Mouse (Mus musculus): ENCODE measurements at regions not wholly inside any gene's neighbourhood (a gene's known extent, or its start where the extent isn't known, plus 50 kb on each side); places are given as distances from the start of the nearest gene placed in this dataset.

DNA sequence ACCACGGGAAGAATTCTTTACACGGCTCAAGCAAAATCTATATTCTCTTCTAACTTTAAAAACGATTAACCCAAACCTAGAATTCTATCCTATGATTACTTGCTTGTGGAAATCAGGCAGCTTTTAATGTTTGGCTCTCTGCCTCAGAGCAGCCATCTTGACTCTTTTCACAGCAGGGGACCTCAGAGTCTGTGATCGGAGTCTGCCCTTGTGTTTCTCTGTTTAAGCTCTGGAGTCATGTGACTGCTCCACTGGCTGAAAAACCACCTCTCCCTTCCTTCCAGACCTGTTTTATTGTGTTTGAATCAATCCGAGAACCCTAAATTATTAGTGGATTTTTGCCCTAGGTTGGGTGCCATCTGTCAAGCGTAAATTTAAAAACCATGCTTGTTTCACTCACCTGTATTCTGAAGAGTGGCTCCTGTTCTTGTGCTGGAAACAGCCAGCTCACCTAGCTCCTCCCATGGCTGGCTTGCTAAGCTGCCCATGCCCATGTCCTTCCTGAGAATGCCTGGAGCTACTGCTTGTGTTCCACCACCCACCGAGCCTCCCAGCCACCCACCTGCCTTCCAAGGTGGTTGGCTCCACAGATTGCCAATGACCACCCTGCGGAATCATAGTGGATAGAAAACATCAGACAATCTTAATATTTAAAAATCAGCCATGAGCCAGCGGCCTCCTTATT is 62.6 kb downstream of the Perp start:
- no peak overlapping the region for H3K27ac ChIP-seq (ENCODE audit: low read depth, low read length)
- no peaks in the 10 kb centered on the region for H3K36me3 ChIP-seq (ENCODE audit: control insufficient read depth, insufficient read depth, low read length)
- WGBS, result 90% methylated on average over 9 of the region's 9 CpGs
- H3K4me3 ChIP-seq (ENCODE audit: low read length), result no peak overlapping the region
- H3K9ac ChIP-seq (ENCODE audit: low read depth, low read length), result no peak overlapping the region
- no peaks in the 10 kb centered on the region for H3K4me1 ChIP-seq (ENCODE audit: control insufficient read depth, insufficient read depth, low read length)
- no peaks in the 10 kb centered on the region for H3K27me3 ChIP-seq (ENCODE audit: control insufficient read depth, insufficient read depth, low read length)
- H3K9me3 ChIP-seq (ENCODE audit: control insufficient read depth, low read length), result no peaks in the 10 kb centered on the region
- ATAC-seq (ENCODE audit: low FRiP score, low TSS enrichment), result no peak
- no peak overlapping the region for H3K4me2 ChIP-seq (replicated peaks; ENCODE audit: low read depth, low read length)

DNA sequence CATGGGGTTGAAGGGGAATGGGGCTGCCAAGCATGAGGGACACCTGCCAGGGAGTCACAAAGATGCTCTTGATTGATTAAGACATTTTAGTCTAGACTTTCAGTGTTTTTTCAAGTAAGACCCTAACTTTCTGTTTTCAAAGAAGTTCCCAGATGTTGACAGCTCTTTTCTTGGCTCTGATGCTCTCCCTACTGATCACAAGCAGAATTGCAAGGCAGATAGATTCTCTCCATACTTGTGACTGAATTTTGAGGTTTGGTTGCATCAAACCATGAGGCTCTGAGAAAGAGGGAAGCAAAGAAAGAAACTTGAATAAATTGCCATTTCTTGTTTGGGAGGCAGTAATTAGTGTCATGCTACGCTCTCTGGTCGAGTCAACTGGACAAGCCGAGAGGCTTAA is 64.5 kb downstream of the Perp start:
- Histone ChIP-seq H3K9me3 (ENCODE audit: control insufficient read depth, low read length) (no peaks in the 10 kb centered on the region), H3K36me3 (ENCODE audit: control insufficient read depth, insufficient read depth, low read length) (no peaks in the 10 kb centered on the region), H3K9ac (ENCODE audit: low read depth, low read length) (no peak overlapping the region), H3K27ac (ENCODE audit: low read depth, low read length) (no peak overlapping the region), H3K4me3 (ENCODE audit: low read length) (no peak overlapping the region), H3K27me3 (ENCODE audit: control insufficient read depth, insufficient read depth, low read length) (no peaks in the 10 kb centered on the region), H3K4me1 (ENCODE audit: control insufficient read depth, insufficient read depth, low read length) (no peaks in the 10 kb centered on the region), H3K4me2 (replicated peaks; ENCODE audit: low read depth, low read length) (no peak overlapping the region)
- ATAC-seq (ENCODE audit: low FRiP score, low TSS enrichment), result no peak
- 87% methylated on average over 3 of the region's 3 CpGs for WGBS

DNA sequence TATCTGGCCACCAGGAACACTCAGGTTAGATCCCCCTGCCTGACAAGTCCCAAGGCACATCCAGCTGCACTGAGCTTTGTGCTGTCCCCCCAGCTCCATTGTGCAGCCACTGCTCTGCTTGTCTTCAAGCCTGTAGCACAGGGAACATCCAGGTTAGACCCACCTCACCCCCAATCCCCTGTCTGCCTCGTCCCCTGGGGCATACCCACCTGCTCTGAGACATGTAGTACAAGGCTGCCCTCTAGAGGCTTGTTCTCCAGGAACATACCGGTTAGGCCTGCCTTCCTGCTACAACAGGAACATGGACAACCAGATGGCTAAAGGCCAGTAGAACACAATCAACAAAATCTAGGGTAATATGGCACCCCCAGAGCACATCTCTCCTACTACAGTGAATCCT is 66.1 kb downstream of the Perp start:
- Histone ChIP-seq H3K4me3 (ENCODE audit: low read length) (no peak overlapping the region), H3K4me1 (ENCODE audit: control insufficient read depth, insufficient read depth, low read length) (no peaks in the 10 kb centered on the region), H3K9me3 (ENCODE audit: control insufficient read depth, low read length) (no peaks in the 10 kb centered on the region), H3K9ac (ENCODE audit: low read depth, low read length) (no peak overlapping the region), H3K4me2 (replicated peaks; ENCODE audit: low read depth, low read length) (no peak overlapping the region), H3K36me3 (ENCODE audit: control insufficient read depth, insufficient read depth, low read length) (no peaks in the 10 kb centered on the region), H3K27me3 (ENCODE audit: control insufficient read depth, insufficient read depth, low read length) (no peaks in the 10 kb centered on the region), H3K27ac (ENCODE audit: low read depth, low read length) (no peak overlapping the region)
- 9% methylated on average over 2 of the region's 2 CpGs for WGBS
- ATAC-seq (ENCODE audit: low FRiP score, low TSS enrichment), result 0 out of 2 replicates have a peak, but pooled peaks have one; percentile 24

DNA sequence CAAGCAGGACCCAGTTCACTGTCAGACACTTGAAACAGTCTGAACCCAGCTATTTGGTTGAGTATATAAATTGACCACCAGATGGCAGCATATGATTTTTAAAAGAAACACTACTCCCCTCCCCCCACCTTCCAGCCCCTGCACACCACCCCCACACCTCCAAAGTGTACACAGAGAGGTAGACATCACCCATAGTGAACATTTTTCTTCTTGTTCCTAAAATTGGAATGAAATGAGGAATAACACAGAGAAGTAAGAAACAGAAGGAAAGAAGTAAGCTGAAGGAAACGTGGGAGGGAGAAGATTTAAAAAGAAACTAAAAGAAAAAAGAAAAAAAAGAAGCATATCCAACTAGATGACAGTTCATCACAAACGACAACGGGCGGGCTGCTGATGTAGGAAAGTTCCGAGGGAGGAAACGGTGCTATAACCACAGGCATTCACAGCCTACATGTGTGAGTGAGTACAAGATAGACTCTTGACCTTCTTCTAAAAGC is 72.3 kb downstream of the Perp start:
- Histone ChIP-seq H3K4me3 (ENCODE audit: low read length) (no peak overlapping the region), H3K36me3 (ENCODE audit: control insufficient read depth, insufficient read depth, low read length) (no peaks in the 10 kb centered on the region), H3K4me1 (ENCODE audit: control insufficient read depth, insufficient read depth, low read length) (no peaks in the 10 kb centered on the region), H3K9me3 (ENCODE audit: control insufficient read depth, low read length) (no peaks in the 10 kb centered on the region), H3K4me2 (replicated peaks; ENCODE audit: low read depth, low read length) (no peak overlapping the region), H3K27me3 (ENCODE audit: control insufficient read depth, insufficient read depth, low read length) (no peaks in the 10 kb centered on the region), H3K9ac (ENCODE audit: low read depth, low read length) (no peak overlapping the region), H3K27ac (ENCODE audit: low read depth, low read length) (no peak overlapping the region)
- 47% methylated on average over 6 of the region's 6 CpGs for WGBS
- peak; percentile 84; the same call in 1 of the 2 replicates for ATAC-seq (ENCODE audit: low FRiP score, low TSS enrichment)

DNA sequence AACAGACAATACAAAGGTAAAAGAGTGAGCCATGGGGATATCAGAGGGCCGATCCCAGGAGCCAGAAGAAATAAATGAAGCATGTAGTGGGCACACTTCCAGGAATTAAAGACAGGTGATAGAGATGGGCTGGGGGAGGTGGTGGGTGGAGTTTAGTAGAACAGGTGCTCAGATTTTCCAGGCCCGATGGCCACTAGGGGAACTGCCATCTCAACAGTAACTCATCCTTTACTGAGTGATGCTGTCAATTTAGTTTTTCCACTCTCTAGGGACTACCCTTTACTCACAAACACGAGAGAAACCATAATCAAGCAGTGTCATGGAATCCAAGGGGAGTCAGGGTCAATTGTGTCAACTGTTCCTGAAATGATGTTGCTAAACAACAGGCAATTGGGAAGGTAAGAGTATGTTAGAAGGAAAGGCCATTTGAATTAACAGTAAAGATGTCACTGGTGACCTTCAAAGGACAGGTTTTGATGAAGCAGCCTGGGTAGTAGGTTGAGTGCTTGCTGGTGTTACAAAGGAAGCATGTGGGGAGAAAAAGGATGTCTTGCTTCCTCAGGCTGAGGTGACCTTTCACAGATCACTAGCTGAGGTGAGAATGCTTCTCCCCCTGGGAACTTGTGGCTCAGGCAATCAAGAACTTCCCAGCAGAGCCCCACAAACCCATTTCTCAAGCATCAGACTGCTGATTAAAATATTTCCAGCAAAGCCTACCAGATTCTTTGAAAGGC is 78.4 kb downstream of the Perp start:
- ATAC-seq (ENCODE audit: low FRiP score, low TSS enrichment), result no peak
- H3K27me3 ChIP-seq (ENCODE audit: control insufficient read depth, insufficient read depth, low read length), result no peaks in the 10 kb centered on the region
- 72% methylated on average over 3 of the region's 3 CpGs for WGBS
- H3K27ac ChIP-seq (ENCODE audit: low read depth, low read length), result no peak overlapping the region
- no peak overlapping the region for H3K4me2 ChIP-seq (replicated peaks; ENCODE audit: low read depth, low read length)
- H3K4me3 ChIP-seq (ENCODE audit: low read length), result no peak overlapping the region
- H3K9me3 ChIP-seq (ENCODE audit: control insufficient read depth, low read length), result no peaks in the 10 kb centered on the region
- H3K4me1 ChIP-seq (ENCODE audit: control insufficient read depth, insufficient read depth, low read length), result no peaks in the 10 kb centered on the region
- H3K9ac ChIP-seq (ENCODE audit: low read depth, low read length), result no peak overlapping the region
- no peaks in the 10 kb centered on the region for H3K36me3 ChIP-seq (ENCODE audit: control insufficient read depth, insufficient read depth, low read length)

DNA sequence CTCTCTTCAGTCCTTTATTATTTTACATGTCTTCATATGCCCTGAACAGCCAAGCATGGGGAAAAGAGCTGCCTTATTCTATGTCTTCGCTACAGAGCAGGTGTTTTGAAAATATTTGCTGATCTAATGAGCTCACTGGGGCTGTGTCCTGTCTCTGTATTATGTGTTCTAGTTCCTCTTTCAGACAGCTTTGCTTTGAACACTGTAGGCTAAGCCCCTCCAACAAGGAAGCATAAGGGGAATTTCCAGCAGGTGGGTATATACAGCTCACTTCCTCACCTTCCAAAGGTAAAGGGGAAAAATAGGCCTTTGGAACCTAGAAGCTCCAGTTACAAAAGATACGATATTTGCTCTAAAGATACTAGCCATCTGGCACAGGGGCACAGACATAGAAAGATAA is 83.0 kb downstream of the Perp start:
- H3K4me3 ChIP-seq (ENCODE audit: low read length), result no peak overlapping the region
- no peak overlapping the region for H3K4me2 ChIP-seq (replicated peaks; ENCODE audit: low read depth, low read length)
- H3K9ac ChIP-seq (ENCODE audit: low read depth, low read length), result no peak overlapping the region
- H3K9me3 ChIP-seq (ENCODE audit: control insufficient read depth, low read length), result no peaks in the 10 kb centered on the region
- no peak for ATAC-seq (ENCODE audit: low FRiP score, low TSS enrichment)
- no peaks in the 10 kb centered on the region for H3K36me3 ChIP-seq (ENCODE audit: control insufficient read depth, insufficient read depth, low read length)
- no peaks in the 10 kb centered on the region for H3K27me3 ChIP-seq (ENCODE audit: control insufficient read depth, insufficient read depth, low read length)
- no peaks in the 10 kb centered on the region for H3K4me1 ChIP-seq (ENCODE audit: control insufficient read depth, insufficient read depth, low read length)
- 87% methylated on average over 2 of the region's 2 CpGs for WGBS
- no peak overlapping the region for H3K27ac ChIP-seq (ENCODE audit: low read depth, low read length)

DNA sequence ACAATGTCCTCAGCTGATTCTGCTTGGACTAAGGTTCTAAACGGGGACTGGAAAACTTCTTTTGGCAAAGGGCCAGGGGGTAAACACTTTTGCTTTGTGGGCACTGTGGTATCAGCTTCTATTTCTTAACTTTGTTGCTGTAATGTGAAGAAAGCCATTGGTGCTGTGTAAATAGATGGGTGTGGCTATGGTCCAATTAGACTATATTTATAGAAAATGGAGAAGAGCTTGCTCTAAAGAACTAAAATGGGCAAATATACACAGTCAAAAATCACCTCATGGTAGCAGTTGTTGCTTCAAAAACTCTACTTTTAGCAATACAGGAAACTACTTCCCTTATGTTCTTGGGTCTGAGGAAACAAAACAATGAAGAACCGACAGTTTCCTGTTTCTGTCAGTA is 84.1 kb downstream of the Tnfaip3 start:
- Histone ChIP-seq H3K4me2 (replicated peaks; ENCODE audit: low read depth, low read length) (no peak overlapping the region), H3K9ac (ENCODE audit: low read depth, low read length) (no peak overlapping the region), H3K9me3 (ENCODE audit: control insufficient read depth, low read length) (no peaks in the 10 kb centered on the region), H3K27me3 (ENCODE audit: control insufficient read depth, insufficient read depth, low read length) (no peaks in the 10 kb centered on the region), H3K4me3 (ENCODE audit: low read length) (no peak overlapping the region), H3K4me1 (ENCODE audit: control insufficient read depth, insufficient read depth, low read length) (no peaks in the 10 kb centered on the region), H3K27ac (ENCODE audit: low read depth, low read length) (0 out of 2 replicates have a peak overlapping the region, but pooled peaks have one; percentile 17), H3K36me3 (ENCODE audit: control insufficient read depth, insufficient read depth, low read length) (no peaks in the 10 kb centered on the region)
- ATAC-seq (ENCODE audit: low FRiP score, low TSS enrichment), result no peak
- 45% methylated on average over 2 of the region's 2 CpGs for WGBS

DNA sequence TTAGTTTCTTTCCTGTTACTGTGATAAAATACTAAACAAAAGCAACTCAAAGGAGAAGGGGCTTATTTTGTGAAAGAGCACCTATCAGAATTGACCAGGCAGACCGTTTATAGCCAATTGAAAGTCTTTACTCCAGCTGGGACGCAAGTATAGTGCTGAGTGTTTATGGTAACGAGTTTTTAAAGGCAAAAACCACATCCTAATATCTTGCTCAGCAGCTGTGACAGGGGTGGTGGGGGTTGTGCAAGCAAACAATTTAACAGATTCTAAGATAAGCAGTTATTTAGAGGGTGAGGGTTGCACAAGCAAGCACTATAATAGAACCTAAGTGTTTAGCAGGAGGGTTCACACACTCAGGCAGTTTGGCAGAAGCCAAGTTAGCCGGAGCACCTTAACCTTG is 74.0 kb downstream of the Tnfaip3 start:
- Histone ChIP-seq H3K27me3 (ENCODE audit: control insufficient read depth, insufficient read depth, low read length) (no peaks in the 10 kb centered on the region), H3K27ac (ENCODE audit: low read depth, low read length) (no peak overlapping the region), H3K36me3 (ENCODE audit: control insufficient read depth, insufficient read depth, low read length) (no peaks in the 10 kb centered on the region), H3K4me3 (ENCODE audit: low read length) (no peak overlapping the region), H3K9ac (ENCODE audit: low read depth, low read length) (no peak overlapping the region), H3K4me2 (replicated peaks; ENCODE audit: low read depth, low read length) (no peak overlapping the region), H3K9me3 (ENCODE audit: control insufficient read depth, low read length) (no peaks in the 10 kb centered on the region), H3K4me1 (ENCODE audit: control insufficient read depth, insufficient read depth, low read length) (no peaks in the 10 kb centered on the region)
- 48% methylated on average over 4 of the region's 4 CpGs for WGBS
- ATAC-seq (ENCODE audit: low FRiP score, low TSS enrichment), result no peak

DNA sequence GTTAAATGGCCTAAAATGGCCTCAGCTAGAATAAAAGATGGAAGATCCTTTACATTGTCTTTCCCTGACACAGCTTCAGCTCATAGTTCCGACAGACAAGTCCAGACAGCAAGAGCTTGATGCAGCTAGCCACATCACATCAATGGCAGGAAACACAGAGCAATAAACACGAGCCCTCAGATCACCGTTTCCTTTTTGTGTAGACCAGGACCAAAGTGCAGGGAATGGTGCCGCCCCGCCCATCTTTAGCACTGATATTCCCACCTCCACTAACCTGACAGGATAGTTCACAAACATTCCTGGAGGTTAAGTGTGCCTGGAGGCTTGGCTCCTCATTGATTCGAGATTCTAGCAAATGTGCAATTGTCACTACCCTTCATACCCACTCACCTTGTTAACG is 73.5 kb downstream of the Tnfaip3 start:
- WGBS, result 24% methylated on average over 7 of the region's 7 CpGs
- Histone ChIP-seq H3K36me3 (ENCODE audit: control insufficient read depth, insufficient read depth, low read length) (no peaks in the 10 kb centered on the region), H3K27ac (ENCODE audit: low read depth, low read length) (no peak overlapping the region), H3K4me3 (ENCODE audit: low read length) (no peak overlapping the region), H3K27me3 (ENCODE audit: control insufficient read depth, insufficient read depth, low read length) (no peaks in the 10 kb centered on the region), H3K9ac (ENCODE audit: low read depth, low read length) (no peak overlapping the region), H3K4me2 (replicated peaks; ENCODE audit: low read depth, low read length) (no peak overlapping the region), H3K9me3 (ENCODE audit: control insufficient read depth, low read length) (no peaks in the 10 kb centered on the region), H3K4me1 (ENCODE audit: control insufficient read depth, insufficient read depth, low read length) (no peaks in the 10 kb centered on the region)
- ATAC-seq (ENCODE audit: low FRiP score, low TSS enrichment), result no peak
